Mouse (Mus musculus) fibroblast of lung, adult 2 months (primary cell): Measurements from ENCODE around the gene Selplg.
"Not testable (repeated sequence)": the region's sequence is repeated elsewhere in the genome, so short reads cannot be mapped to it uniquely, and the experiment has no call there.

ENCODE experiments used
- DNase-seq: peaks from one replicate; pipeline ENCODE4 v3.0.0-alpha.2; 2011; ENCODE audit warnings: low read depth

The Selplg gene

DNA sequence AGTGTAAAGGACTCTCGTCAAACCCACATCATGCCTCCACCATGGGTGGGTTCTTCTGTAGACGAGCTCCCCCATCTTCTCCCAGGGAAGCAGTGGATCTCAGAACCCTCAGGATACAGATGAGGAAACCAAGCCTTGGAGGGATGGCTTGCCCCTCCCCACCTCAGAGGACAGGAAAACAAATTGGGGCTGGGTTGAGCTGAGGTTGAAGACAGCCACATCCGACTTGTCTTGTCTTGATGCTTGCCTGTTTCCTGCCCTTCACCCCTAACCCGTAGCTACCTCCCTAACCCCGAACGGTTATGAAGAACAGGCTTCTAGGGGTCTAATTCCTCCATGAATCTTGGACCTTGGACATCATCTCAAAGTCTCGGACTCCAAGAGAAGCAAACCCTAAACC lies 6.9 kb downstream of the Selplg start:
- DNase-seq = no peak

DNA sequence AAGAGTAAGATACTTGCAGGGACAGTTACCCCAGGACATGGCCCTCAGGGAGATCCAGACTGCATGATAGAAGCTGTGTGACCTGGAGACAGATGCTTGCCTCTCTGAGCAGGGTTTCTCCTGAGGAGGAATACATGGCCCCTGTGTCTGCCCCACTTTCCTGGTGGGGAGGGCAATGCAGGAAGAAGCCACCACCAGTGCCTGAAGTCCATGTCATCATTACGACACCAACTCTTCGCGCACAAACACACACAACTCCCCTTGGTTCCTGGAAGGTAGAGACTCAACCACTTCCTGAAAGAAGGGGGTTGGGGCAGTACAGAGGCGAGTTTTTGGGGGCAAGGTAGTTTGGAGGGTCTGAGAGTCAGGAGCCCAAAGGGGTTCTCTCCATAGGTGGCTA lies 8.2 kb downstream of the Selplg start:
- no peak for DNase-seq

DNA sequence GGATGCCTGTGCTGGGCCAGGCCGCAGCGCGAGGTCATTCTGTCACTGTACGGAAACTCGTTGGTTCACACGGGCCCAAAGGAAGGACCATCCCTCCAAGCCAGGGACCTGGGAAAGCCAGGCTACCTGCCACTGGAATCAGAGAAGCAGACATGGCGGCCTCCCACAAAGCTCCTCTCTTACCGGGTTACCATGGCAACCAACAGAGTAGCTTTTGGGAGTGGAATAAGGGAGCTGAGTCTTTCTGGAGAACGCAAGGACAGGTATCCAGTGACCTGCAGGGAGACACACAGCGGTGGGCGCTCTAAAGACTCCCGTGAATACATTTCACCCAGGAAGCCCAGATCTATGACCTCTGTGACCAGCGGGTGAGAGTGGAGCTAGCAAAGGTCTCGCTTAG lies 13.9 kb downstream of the Selplg start:
- no peak for DNase-seq

DNA sequence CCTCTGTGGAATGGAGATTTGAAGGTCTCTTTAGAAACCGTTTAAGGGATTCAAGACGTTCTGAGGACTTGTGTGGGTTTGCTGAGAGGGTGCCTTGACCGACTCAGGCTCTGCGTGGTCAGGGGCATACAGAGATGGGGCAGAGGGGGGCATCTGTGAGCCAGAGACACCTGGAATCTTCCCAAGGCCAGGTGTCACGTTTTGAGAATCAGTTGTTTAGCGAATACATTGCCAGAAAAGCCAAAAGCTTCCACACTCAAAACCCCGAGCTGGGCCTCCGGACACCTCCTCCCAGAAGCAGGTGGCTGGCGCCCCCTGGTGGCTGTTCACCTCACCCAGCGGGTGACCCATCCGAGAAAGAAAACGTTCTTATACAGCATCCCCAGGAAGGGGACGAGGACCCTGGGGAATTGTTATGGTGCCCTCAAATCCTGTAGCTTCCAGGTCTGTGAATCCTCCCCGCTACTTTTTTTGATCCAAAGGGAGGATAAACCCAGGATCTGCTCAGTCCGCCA lies 16.7 kb downstream of the Selplg start:
- DNase-seq = no peak

DNA sequence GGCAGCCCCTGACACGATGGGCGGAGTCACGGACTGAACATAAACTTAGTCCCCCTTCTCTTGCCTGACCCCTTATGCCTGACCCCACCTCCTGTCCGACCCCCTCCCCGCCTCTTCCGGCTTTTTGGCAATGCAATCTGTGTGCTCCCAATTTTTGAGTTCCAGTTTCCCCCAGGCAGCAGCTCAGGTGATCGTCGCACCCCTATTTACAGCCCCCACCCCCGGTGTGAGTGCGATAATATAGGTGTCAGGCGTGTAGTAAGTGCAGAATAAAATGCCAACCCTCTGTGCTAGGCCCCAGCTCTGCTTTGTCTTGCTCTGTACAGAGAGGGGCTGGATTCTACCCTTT lies 17.4 kb downstream of the Selplg start:
- DNase-seq = no peak

DNA sequence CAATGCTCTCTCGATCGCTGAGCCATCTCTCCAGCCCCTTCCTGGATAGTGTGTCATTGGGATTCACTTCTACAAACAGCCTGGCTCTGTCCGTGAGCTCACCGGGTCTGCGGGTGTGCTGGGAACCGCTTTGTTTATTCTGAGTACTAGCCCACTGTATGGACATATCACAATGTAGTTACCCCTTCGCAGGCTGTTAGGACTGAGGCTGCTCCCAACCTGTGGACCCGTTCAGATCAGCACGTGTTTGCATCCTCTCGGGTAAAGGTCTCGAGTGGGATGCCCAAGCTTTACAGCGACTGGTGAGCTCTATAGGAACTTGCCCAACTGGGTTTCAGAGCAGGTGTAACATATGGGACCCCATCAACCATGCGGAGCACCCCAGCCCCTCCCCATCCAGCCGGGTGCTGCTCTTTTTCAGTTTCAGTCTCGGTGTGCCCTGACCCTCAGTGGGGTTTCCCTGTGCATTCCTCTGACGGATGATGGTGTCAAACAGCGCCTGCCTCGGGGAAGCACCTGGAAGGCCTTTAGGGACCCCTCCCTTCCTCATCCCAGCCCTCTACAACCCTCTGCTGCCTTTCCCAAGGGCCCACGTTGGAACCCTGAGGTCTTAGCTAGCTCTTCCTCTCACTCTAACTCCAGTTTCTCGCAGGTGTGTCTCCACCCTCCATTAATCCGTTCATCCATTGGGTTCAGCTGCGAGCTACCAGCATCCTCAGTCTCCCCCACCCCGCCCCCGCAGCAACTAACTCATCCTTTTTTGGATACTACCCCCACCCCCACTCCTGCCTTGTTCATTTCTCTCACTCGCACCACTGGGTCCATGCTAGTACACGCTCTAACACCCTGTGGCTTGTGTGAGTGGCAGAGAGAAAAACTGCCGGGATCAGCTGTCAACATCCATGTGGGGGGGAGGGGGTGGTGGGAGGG lies 18.1 kb downstream of the Selplg start:
- DNase-seq = no peak

DNA sequence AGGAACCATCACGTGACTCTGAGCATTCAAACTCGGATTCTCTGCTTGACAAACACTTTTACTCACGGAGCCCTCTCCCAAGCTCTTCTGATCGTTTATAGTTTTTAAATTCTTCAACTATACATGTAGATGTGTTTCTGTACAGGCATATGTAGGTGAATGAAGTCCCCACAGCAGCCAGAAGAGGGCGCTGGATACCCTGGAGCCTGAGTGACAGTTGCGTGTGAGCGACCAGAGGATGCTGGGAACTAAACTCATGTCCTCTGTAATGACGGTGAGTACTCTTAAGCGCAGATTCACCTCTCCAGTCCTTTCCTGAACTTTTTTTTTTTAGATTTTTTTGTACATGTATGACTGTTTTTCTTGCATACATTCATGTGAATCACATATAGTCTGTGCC lies 18.8 kb downstream of the Selplg start:
- DNase-seq = no peak

DNA sequence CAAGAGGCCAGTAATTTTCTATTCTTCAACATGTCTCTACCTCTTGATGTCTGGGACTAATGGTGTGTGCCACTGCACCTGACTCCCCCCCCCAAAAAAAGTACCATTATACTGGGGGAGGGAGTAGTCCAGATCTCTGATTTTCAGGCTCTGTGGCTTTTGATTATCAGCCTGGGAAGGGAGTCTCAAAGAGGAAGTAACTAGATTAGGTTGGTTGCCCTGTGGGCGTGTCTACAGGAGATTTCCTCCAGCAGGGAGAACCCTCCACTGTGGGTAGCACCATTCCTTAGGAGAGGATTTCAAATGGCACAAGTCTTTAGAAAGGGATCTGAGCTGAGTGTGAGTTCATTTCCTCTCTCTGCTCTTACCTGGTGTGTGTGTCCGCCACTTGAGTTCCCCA lies 19.8 kb downstream of the Selplg start:
- DNase-seq = no peak

DNA sequence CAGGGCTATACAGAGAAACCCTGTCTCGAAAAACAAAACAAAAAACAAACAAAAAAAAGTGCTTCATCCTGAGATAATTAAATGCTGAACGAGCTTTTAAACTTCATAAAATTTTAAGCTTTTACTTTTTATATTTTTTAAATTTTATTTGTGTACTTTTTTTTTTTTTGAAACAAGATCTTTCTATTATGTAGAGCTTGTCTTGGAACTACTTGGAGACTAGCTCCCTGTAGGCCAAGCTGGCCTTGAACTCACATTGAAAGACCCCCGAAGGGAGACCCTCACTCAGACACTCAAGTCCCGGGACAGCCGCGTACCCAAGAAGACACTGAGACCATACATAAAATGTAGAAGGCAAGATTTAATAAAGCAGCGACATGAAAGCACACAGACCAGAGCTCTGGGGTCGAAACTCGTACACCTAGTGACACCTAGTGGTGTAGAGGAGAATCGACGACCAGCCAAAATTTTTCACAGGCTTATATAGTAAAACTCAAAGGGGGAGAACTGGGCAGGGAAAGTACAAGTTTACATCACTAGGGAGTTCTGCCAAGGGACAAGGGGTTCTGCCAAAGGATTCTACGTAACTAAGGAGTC lies 20.5 kb downstream of the Selplg start:
- DNase-seq = not testable (repeated sequence)

DNA sequence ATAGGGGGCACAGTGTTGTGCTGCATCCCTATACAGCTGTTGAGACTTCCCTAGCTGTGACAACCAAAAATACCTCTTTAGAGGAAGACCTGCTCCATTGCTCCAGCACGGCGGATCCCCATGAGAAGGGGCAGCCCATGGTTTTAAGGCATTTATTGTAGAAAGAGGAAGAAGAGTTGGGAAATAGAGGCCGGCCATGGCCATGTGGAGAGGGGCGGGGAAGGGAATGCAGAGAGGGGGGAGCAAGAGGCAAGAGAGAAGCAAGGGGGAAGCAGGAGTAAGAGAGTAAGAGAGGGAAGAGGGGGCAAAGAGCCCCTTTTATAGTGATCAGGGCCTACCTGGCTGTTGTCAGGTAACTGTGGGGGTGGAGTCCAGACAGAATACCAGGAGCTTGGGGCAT lies 22.3 kb downstream of the Selplg start:
- DNase-seq = no peak

DNA sequence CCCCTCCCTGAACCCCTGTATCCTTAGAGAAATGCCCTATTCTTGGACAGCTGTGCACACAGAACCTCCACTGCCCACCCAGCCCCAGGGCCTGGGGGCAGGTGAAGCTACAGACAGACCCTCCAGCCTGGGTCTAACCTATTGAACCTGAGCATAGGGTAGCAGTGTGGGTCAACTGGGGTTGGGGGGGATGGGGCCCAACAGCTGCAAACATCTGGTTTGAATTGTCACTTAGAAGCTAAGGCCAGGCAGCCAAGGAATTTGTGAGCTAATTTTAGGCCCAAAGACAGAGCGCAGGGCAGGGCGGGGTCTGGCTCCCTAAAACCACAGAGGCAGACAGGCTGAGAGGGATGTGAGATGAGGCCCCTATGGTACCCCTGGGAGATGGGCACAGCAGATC lies 24.3 kb downstream of the Selplg start:
- DNase-seq = no peak

DNA sequence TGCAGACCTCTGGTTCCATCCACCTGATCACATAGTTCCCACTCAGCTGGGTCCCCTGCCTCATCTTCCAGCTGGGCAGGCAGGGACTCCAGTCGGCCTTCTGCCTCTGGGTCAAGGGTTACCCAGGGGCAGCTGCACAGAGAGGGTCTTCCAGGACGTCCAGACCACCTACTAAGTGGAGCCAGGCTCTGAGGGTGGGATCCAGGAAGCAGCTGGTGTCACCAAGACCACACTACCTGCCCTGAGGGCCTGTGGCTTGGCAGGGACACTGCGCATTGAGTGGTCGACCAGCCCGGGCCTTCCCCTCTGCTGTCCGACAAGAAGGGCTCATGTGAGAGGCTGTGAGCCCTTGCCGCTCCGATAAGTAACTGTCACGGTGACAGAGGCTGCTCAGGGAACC lies 24.7 kb downstream of the Selplg start:
- DNase-seq = no peak

DNA sequence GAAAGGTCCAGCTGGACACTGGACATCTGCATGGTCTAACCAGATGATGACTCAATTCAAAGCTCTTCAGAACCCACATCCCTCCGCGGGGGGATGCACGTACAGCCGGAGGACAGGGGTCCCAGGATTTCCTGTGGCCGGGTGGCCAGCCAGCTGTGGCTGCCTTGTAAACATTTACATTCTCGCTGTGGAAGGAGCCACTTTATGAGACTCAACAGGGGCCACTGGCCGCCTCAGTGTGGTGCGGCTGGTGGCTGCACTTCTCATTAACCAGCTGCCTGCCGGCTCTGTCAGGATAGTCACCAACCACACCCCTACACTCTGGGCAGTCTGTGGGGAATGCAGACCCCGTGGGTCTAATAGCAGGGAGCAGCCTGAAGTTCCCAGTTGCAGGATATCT lies 26.0 kb downstream of the Selplg start:
- DNase-seq = no peak

DNA sequence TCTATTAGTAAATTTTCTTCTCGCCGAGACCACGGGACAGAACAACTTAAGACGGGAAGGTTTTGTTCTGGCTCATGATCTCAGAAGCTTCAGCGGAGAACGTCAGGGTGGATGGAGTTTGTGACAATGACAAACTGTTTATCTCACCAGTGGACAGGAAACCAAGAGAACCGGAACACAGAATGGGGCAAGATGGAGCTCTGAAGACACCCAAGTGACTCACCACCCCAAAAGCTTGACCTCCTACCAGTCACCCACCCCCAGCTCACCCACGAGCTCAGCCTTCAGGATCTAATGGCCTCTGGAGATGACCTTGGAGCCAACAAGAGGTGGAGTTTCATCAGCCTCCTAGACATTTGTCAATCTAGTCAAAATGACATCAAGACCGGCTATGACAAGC lies 27.1 kb downstream of the Selplg start:
- no peak for DNase-seq

DNA sequence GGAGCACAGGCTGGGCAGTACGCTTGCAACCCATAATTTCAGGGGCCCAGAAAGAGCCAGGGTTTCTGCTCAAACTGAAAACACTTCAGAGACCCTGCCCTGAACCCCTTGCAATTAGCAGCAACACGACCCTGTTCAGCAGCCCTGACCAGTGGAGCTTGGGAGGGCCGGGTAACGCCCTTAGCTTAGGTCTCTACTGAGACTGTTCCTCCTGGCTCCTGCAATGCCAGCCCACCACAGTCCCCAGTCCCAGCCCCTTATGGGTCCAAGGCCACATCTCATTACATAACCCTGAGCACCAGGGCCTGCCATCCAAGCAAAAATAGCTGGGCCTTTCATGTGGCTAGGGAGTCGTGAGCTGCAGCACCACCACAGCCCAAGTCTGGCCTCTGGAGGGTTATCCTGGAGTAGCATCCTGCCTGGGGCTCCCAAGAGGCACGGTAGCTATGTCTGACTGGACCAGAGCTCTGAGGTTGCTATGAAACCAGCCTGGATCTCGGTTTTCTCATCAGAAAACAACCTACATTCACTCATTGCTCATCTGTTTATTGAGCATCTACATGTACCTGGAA lies 28.0 kb downstream of the Selplg start:
- DNase-seq = no peak

DNA sequence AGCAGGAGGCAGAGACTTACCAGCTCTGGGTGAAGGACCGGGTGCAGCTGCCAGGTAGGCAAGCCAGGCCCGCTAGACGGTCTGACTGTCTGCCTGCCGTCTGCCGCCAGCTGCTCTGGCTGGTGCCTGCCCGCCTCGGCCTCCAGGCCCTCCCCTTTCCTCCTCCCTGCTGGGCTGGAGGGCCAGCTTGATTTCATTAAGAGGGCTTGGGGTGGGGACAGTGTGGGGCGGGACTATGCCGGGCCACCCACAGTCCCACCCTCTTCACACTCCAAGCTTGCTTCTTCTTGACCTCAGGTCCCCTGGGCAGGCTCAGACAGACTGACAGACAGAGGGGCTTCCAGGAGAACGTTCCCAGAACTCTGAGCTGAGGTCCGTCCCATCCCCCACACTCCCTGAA lies 32.2 kb downstream of the Selplg start, which contains the start of gene Tmem119:
Tmem119 (minus strand) TSS at position 237 of the 400 bp plus-strand sequence.
- peak; percentile 79 for DNase-seq

DNA sequence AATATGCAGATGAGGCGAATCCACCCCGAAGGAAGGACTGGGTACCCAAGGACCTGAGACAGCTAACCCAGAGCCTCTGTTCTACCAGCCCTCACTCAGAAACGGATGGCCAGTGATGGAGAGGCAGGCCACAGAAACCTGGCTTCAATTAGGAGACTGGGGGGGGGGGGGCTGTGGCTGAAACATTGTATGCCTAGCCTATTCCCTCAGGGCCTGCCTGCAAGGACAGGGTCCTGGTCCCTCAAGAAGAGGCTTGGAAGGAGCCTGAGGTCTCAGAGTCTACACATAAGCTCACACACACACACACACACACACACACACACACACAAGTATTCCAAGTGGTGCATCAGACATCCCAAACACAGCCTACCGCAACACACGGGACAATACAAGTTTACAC lies 32.8 kb downstream of the Selplg start:
- no peak for DNase-seq

DNA sequence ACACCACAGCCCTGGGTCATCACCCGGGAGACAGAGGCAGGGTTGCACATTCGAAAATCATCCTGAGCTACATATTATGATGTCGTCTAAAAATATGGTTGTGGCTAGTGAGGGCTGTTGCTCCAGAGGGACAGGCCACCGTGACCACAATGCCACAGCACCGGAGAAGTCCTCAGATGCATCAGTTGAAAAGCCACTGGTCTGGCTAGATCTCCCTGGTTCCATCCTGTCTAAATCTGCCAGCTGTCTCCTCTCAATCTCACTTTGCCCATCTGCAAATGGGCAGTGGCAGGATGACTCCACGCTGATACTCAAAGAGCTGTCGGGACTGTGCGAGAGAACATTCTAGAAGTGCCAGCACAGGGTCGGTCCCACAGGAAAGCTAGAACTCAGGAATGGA lies 33.9 kb downstream of the Selplg start:
- DNase-seq = no peak

DNA sequence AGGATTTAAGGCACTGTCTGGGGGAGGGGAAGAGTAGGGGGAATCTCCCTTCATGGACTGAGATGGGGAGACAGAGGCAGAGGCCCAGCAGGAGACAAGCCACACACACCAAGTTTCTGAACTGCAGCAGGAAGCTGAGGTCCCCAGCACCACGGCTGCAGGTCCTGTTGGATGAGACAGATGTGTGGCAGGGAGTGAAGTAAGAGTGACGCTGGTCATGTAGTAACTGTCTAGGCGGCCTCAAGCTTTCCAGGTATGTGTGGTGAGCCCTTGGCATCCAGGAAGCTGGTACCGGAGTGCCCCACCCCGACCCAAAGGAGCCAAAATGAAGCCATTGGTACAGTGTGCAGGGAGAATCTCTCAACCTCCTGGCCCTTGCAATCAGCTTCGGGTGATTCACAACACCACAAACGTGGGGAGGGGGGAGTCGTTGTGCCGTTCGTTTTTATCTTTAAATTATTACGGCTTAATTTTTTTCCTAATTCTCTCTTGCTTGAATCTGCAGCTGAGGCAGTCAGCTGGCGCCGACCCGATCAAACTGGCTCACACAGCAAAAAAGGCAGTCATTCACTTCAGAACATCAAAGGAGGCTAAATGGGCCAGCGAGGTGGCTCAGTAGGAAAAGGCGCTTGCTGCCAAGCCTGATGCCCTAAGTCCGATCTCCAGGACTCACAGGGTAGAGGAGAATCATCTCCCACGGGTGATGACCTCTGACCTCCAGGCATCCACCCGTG lies 35.1 kb downstream of the Selplg start:
- DNase-seq = no peak

DNA sequence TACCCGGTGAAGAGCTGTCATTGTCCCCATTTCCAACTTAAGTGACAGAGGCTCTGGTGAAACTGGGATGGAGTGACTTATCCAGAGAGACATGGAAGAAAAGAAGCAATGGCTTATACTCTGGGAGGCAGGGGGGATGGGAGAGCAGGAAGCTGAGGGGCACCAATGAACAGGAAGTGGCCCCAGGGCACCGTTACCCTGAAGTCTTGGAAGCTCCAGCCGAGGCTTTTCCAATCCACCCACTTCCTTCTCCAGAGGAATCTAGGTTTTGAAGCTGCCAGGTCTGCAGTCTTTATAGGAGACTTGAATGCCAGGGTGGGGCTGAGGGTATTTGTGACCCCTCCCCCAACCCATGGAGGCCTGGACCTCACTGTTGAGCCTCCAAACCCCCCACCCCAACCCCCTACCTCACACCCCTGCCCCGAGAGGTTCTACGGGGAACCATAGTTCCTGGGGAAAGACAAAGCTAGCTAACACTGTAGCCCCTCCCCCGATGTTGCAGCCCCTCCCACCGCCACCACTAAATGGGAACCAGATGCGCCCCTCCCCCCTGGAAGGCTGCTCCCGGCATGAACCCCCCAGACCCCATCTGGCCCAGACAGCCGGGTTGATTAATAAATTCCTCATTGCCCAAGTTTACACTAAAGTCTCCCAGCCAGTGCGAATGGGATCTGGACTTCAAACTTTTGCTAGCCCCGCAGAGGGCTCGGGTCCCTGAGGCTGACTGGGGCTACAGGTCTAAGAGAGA lies 35.9 kb downstream of the Selplg start:
- DNase-seq = no peak

DNA sequence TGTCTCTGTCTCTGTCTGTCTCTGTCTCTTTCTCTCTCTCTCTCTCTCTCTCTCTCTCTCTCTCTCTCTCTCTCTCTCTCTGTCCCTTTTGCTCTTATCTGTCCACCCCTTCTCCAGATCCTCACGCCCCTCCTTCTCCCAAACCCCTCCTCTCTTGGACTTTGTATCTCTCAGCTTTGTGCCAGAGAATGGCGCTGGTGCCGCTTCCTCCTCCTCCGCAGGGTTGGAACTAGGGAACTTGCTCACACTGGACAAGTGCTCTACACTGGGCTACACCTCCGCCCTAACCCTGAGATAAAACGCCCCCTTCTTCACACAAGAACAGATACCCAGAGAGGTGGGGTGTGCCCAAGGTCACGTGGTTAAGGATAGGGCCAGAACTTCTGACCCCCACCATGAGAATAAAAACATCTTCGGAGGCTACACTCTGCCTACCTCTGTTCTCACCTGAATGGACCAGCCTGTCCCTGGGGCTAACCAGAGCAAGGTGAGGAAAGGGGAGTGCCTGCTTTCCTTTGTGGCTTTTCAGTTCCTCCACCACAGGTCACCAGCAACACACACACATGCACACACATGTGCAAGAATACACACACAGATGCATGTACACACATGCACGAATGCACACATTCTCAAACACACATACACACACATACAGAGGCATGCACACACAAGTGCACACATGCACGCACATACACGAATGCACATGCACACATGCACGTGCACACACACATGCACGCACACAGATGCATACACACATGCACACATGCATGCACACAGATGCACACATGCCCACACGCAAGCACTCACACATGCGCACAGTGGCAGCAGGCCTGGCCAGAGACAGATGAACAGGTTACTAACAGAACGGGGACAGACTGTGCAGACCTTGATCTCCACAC lies 41.0 kb downstream of the Selplg start:
- DNase-seq = no peak
